Mouse (Mus musculus): ENCODE data around the gene Slc25a44.
"Not testable (repeated sequence)": the region's sequence is repeated elsewhere in the genome, so short reads cannot be mapped to it uniquely, and the experiment has no call there.

The Slc25a44 gene

GRCm38 (mm10) chr3:88415668-88416067 lies 9.3 kb downstream of the Slc25a44 start:
- no peak for DNase-seq (ENCODE audit: low spot score)

- DNase-seq (ENCODE audit: low spot score) = no peak
Measured at GRCm38 (mm10) chr3:88412636-88413035, 12.3 kb downstream of the Slc25a44 start.

DNA sequence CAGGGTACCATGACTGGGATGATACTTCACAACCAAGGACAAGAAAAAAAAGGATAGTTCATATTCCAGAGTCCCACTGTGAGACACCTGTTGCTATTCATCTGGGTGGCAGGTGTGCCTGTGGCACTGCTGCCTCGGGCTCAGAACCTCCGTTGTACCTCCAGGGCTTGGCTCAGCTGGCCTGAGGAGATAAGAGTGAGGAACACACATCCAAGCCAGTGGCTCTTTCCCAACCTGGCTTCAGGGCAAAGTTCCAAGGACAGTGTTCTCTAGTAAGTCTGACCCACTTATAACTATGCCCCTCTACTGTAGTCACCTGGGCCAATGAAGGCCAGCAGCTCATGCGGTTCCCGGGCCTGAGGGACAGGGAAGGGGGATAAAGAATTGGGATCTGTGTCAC lies 13.3 kb downstream of the Slc25a44 start:
- no peak for DNase-seq (ENCODE audit: low spot score)

GRCm38 (mm10) chr3:88410645-88411031 lies 14.3 kb downstream of the Slc25a44 start:
- no peak for DNase-seq (ENCODE audit: low spot score)

DNA sequence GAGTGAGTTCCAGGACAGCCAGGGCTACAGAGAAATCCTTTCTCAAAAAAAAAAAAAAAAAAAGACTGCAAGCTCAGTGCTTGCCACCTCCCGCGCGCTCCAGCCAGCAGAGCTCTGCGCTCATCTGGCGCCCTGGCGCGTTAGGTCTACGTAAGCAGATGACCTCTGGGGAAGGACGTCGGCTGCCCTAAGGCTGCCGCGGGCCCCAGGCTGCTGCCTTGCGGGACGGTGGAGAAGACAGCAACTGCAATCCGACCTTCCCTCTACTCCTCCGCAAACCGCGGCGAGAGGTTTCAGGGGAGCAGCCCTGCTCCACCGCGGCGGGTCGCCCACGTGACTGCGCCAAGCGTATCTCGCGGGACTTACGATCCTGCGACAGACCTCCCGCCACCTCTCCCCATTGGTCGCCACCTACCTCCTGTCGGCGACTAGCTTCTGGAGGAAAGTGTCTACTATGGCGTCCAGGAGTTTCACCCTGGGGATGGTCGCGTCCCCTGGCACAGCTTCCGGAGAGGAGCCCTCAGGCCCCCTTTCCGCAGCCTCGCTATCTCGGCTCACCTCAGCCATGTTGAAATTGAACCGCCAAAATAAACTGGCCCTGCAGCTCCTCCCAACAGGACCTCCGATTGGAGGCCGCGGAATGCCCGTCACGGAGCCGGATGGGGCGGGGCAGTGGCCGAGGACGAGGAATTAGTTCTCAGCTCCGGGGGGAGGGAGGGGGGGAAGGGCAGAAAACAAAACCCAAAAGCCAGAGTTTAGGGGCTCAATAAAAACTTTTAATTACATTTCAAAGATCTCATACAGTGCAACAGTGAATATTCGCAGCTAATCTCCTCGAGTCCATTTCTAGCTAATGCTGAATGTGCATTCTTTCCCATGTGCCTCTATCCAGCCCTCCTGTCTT lies 14.9 kb downstream of the Slc25a44 start, which contains the start of gene Pmf1:
Gene Pmf1, minus strand, starts transcription at position 591 of the 904 bp plus-strand sequence.
- peak; percentile 93 for DNase-seq (ENCODE audit: low spot score)

DNA sequence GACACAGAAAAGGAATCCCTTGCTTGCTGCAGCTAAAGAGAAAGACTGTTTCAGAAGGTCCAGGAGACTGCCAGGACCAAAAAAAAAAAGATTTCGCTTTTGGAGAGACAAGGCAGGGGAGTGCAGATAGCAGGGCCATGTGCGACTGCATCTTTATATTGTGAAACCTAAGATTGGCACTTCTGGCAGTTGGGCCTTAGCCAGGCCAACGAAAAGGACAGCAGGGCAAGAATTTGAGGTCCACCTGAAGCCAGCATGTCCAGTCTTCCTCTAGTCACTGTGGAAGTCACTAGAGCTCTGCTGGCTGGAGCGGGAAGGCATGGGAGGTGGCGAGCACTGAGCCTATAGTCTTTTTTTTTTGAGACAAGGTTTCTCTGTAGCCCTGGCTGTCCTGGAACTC lies 16.0 kb downstream of the Slc25a44 start:
- DNase-seq (ENCODE audit: low spot score) = no peak

DNA sequence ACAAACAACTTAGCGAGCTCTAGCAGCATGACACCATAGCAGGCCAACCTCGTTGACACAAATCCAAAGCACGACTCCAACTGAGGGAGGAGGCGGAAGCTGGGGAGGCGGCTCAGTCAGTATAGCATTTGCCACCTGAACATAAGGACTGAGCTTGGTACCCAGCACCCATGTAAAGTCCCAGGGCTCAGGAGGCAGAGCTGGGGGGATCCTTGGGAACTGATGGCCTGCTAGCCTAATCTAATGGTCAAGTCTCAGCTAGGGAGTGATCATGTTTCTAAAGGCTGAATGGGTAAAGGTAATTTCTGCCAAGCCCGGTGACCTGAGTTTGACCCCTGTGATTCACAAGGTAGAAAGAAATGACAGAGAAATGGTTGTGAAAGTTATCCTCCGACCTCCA lies 17.4 kb downstream of the Slc25a44 start:
- no peak for DNase-seq (ENCODE audit: low spot score)

DNA sequence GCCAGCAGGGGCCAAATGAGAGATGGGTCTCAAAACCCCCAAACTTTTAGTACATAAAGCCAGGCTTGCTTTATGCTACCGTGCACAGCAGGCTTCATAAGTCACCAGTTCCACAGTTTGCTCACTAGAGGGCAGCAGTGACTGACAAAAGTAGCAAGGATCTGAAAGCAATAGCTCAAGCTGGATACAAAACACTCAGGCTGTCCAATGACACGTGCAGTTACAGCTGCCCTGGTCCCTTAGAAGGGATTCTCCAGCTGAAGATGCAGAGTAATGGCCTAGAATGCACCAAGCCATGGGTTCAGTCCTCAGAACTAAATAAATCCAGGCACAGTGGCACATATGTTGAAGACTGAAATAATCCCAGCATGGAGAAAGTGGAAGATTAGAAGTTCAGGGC lies 17.8 kb downstream of the Slc25a44 start:
- peak; percentile 93 for DNase-seq (ENCODE audit: low spot score)

GRCm38 (mm10) chr3:88403522-88404230 lies 21.3 kb downstream of the Slc25a44 start:
- DNase-seq (ENCODE audit: low spot score) = no peak

DNA sequence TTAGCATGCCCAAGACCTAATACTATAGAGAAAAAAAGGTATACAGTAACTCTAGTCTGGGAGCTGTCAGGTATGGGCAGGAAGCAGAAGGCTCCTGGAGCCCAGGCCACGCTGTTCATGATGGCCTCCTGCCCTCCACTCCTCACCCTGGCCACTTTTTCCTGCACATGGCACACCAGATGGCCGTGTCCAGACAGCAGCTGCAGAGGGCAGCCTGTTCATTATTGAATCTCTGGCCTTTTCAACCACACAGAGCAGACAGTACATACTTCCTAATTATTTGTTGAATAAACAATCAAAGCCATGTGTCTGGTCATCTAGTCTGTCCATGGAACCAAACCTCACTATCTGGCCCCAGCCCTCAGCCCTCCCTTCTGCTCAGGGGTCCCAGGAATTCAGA lies 26.3 kb downstream of the Slc25a44 start:
- DNase-seq (ENCODE audit: low spot score) = no peak

- DNase-seq (ENCODE audit: low spot score) = no peak
Measured at GRCm38 (mm10) chr3:88395742-88396141, 29.2 kb downstream of the Slc25a44 start.

DNA sequence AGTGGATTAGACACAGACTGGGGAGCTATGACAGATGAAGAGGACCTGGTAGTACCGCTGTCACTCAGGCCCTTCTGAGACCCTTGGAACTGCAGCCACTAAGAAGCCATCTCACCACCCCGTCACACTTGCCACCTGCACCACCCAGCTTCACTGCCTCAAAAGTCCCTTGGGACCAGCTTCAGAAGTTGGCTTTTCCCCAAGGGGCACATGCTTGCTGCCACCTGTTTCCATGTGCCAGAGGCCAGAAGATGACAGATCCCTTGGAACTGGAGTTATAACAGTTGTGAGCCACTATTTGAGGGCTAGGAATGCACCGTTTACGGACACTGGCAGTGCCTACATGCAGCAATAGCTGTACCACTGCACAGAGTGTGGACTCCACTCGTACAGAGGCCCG lies 29.7 kb downstream of the Slc25a44 start:
- no peak for DNase-seq (ENCODE audit: low spot score)

DNA sequence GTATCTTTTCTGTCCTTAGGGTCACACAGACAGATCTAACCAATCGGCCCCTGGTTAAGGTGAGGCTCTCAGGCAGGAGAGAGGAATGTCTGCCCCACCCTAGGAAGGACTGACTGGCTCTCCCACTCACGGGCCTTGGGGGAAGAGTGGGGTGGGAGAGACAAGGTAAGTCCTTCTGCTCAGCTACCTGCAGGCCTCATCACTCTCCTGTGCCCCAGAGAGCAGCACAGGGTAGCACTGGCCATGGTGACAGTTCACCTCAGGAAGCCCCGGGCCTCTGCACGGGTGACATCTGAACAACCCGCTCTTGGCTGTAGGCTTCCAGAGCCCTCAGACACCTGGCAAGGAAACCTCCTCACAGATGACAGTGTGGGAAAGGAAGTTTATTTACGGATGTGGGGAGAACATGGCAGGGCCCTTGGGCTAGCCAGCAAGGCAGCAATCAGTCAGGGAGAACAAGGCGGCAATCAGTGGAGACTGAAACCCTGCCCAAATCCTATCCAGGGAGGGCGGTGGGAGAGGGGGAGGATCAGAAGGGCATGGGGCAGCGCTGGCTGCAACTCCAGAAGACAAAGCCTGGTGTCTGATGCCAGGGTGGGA lies 31.1 kb downstream of the Slc25a44 start:
- DNase-seq (ENCODE audit: low spot score) = no peak

DNA sequence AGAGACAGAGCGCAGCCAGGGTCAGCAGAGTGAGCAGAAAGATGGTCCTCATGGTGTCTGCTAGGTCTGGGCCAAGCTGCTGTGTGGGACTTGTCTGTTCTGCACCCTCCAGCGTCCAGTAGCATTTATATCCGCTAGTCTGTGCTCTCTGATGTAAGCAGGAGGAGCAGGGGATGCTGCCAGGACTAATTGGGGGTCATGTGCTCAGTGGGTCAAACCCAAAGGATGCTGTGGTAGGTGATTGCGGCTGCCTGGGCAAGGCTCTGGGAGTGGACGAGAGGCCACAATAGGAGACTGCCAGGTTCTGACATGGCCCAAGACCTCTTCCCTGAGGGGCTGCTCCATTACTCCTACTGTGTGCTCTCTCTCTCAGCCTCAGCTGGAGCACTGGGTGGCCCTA lies 40.6 kb downstream of the Slc25a44 start, which contains the start of gene Bglap:
Gene Bglap, minus strand, starts transcription at position 101 of the 400 bp plus-strand sequence.
- no peak for DNase-seq (ENCODE audit: low spot score)

GRCm38 (mm10) chr3:88382383-88382782 lies 42.6 kb downstream of the Slc25a44 start:
- DNase-seq (ENCODE audit: low spot score) = not testable (repeated sequence)

GRCm38 (mm10) chr3:88381389-88382315 lies 43.3 kb downstream of the Slc25a44 start:
- peak; percentile 69 for DNase-seq (ENCODE audit: low spot score)

DNA sequence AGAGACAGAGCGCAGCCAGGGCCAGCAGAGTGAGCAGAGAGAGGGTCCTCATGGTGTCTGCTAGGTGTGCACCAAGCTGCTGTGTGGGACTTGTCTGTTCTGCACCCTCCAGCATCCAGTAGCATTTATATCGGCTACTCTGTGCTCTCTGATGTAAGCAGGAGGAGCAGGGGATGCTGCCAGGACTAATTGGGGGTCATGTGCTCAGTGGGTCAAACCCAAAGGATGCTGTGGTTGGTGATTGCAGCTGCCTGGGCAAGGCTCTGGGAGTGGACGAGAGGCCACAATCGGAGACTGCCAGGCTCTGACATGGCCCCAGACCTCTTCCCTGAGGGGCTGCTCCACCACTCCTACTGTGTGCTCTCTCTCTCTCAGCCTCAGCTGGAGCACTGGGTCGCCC lies 46.3 kb downstream of the Slc25a44 start, which contains the start of gene Bglap2:
Gene Bglap2, minus strand, starts transcription at position 101 of the 400 bp plus-strand sequence.
- DNase-seq (ENCODE audit: low spot score) = not testable (repeated sequence)

GRCm38 (mm10) chr3:88376644-88377043 lies 48.3 kb downstream of the Slc25a44 start:
- not testable (repeated sequence) for DNase-seq (ENCODE audit: low spot score)

GRCm38 (mm10) chr3:88375750-88376626 lies 49.0 kb downstream of the Slc25a44 start:
- DNase-seq (ENCODE audit: low spot score) = peak; percentile 65

DNA sequence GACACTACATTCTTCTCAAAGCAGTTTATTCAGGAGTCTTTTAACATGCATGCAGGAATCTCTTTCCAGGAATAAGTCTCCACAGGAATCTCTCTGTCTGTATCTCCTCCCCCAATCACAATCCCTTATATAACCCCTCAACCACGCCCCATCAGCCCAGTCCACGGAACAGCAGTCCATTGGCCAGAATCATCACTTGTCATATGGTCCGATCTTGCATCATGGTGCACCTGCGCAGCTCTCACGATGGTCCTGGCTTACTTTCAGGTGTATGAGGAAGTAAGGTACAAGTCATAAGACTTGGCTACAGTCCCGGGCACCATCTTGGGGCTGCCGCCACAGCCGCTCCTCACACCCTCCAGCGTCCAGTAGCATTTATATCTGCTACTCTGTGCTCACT lies 52.3 kb downstream of the Slc25a44 start, which contains the start of gene Bglap3:
Gene Bglap3, minus strand, starts transcription at position 101 of the 400 bp plus-strand sequence.
- DNase-seq (ENCODE audit: low spot score) = not testable (repeated sequence)
